Mouse (Mus musculus): ENCODE measurements around the gene Abr.

DNA sequence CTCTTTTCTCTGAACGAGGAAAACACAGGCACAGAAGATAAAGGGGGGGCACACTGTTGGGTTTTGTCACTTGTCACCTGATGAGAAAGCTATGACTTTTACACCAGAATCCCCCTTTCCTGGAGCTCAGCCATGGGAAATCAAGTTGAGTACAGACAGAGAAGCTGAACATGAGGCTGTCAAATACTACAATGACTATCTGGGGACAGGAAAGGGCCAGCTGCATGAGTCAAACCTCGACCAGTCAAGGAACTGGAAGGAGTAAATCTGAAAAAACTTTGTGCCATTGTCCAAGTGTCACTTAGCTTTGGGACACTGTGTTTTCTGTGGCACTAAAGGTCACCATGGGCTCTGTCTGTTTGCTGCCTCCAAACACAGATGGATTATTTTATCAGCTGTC, 22.9 kb downstream of the Abr start:
- TF ChIP-seq POLR2A (IDR thresholded peaks at IDR 0.05; ENCODE audit: low read depth, low read length) (no peak), CTCF (IDR thresholded peaks at IDR 0.05; ENCODE audit: extremely low read depth, insufficient read length, insufficient replicate concordance, low read depth, low read length) (no peak)
